ENCODE assay signal across 8 mouse cellular contexts in genomic region chr5:143621893-143622622, GRCm38 (mm10). TPM values are rescaled to one million over a fixed set of nuclear protein-coding genes. Genes with fewer than 3 reads are reported as not detected.
DNase-seq lines count a peak whose midpoint lies in the region; ATAC-seq and TF ChIP-seq lines count a peak whose summit lies in the region.

Gene Cyth3, plus strand, starts transcription at chr5:143622447.

- peak within 1 kb of the TSS; percentile 81 for H3K27ac ChIP-seq in forebrain, postnatal 0 days (ENCODE audit: low read depth, low read length)
- peak within 1 kb of the TSS; percentile 88 for H3K27ac ChIP-seq in lung, embryonic 16.5 days (ENCODE audit: low read length)

- H3K9ac ChIP-seq in forebrain, postnatal 0 days: peak within 1 kb of the TSS; percentile 88
- H3K9ac ChIP-seq in lung, embryonic 16.5 days (ENCODE audit: low read length): peak within 1 kb of the TSS; percentile 95

- H3K27me3 ChIP-seq in G1E (ENCODE audit: insufficient read depth, low read length): no peaks in the 10 kb centered on the region
- no peaks in the 10 kb centered on the region for H3K27me3 ChIP-seq in forebrain, postnatal 0 days (ENCODE audit: insufficient read depth, low read length)
- H3K27me3 ChIP-seq in lung, embryonic 16.5 days (ENCODE audit: control insufficient read depth, insufficient read depth, low read depth, low read length): no peaks in the 10 kb centered on the region

- no peaks in the 10 kb centered on the region for H3K9me3 ChIP-seq in G1E (replicated peaks)
- no peaks in the 10 kb centered on the region for H3K9me3 ChIP-seq in forebrain, postnatal 0 days (ENCODE audit: low read length)
- no peaks in the 10 kb centered on the region for H3K9me3 ChIP-seq in lung, embryonic 16.5 days (ENCODE audit: control insufficient read depth, low read length)

- peak within 1 kb of the TSS; percentile 72 for H3K4me2 ChIP-seq in forebrain, postnatal 0 days (ENCODE audit: low read depth)
- peak within 1 kb of the TSS; percentile 88 for H3K4me2 ChIP-seq in lung, embryonic 16.5 days (ENCODE audit: low read depth, low read length)

- peak; percentile 76 for DNase-seq in G1E (ENCODE audit: low spot score)
- peak; percentile 92 to 97 for DNase-seq in cerebellum, adult 18-20 months
- peak; percentile 95 for DNase-seq in forebrain, postnatal 0 days
- DNase-seq in heart, postnatal 4 days: peak; percentile 98
- DNase-seq in layer of hippocampus, adult 9-10 months (ENCODE audit: low spot score): peak; percentile 83
- peak; percentile 86 for DNase-seq in ovary, postnatal 10 days (ENCODE audit: low spot score)
- peak; percentile 91 to 96 for DNase-seq in thymus, postnatal 10 days (ENCODE audit: low spot score in 2 of 2)

- H3K4me1 ChIP-seq in G1E (ENCODE audit: insufficient read depth, low read depth, low read length): peaks cover 66% of the 10 kb centered on the region
- H3K4me1 ChIP-seq in forebrain, postnatal 0 days (ENCODE audit: insufficient read depth): peaks cover 20% of the 10 kb centered on the region; the same call in 1 of the 2 replicates
- H3K4me1 ChIP-seq in lung, embryonic 16.5 days (replicated peaks; ENCODE audit: control insufficient read depth, insufficient read depth, low read length): peaks cover 37% of the 10 kb centered on the region

- WGBS in forebrain, postnatal 0 days: 9% methylated on average over 42 of the region's 46 CpGs
- 7% methylated on average over 46 of the region's 46 CpGs for WGBS in lung, embryonic 16.5 days

- peak; percentile 54 for ATAC-seq in G1E (ENCODE audit: extremely low read depth, insufficient number of reproducible peaks, low FRiP score, poor library complexity, severe bottlenecking)
- peak; percentile 96 for ATAC-seq in forebrain, postnatal 0 days
- ATAC-seq in lung, embryonic 16.5 days (ENCODE audit: low read depth): peak; percentile 97

- H3K4me3 ChIP-seq in G1E (ENCODE audit: low read depth, low read length): peak within 1 kb of the TSS; percentile 97
- peak within 1 kb of the TSS; percentile 88 for H3K4me3 ChIP-seq in forebrain, postnatal 0 days (ENCODE audit: low read depth, low read length)
- peak within 1 kb of the TSS; percentile 94 for H3K4me3 ChIP-seq in lung, embryonic 16.5 days (ENCODE audit: low read length)

- no peak for TF ChIP-seq CTCF in G1E (IDR thresholded peaks at IDR 0.05; ENCODE audit: low read depth, low read length)
- TF ChIP-seq CTCF in forebrain, postnatal 0 days (IDR thresholded peaks at IDR 0.05; ENCODE audit: low read depth): no peak

- H3K36me3 ChIP-seq in G1E (replicated peaks): peaks cover 5% of the 10 kb centered on the region
- H3K36me3 ChIP-seq in forebrain, postnatal 0 days (ENCODE audit: insufficient read depth): no peaks in the 10 kb centered on the region
- no peaks in the 10 kb centered on the region for H3K36me3 ChIP-seq in lung, embryonic 16.5 days (ENCODE audit: control insufficient read depth, insufficient read depth, low read length)

RNA-seq across cellular contexts. Expression of gene Cyth3, which starts in this region (rescaled TPM):
- 242 and 246 TPM in 2 replicates for total RNA-seq in G1E (2014; fragmentation: Nextera tagmentation)
- total RNA-seq in G1E (2017): 174 and 191 TPM in 2 replicates
- 70.4 and 76.3 TPM in 2 replicates for polyA plus RNA-seq in G1E (2012)
- total RNA-seq in forebrain, postnatal 0 days (2014; rRNA removed): 63.4 and 72.4 TPM in 2 replicates
- 42.5 and 44.3 TPM in 2 replicates for polyA plus RNA-seq in forebrain, postnatal 0 days (2015; fragmentation: Nextera tagmentation; extraction: Ambion mirVana)
- total RNA-seq in heart, postnatal 4 days (2021): 100 to 1,000 TPM in 1 of 2 experiments, 10 to 100 TPM in 1; 95.3 to 102 TPM
- polyA plus RNA-seq in lung, embryonic 16.5 days (2015; fragmentation: Nextera tagmentation; extraction: Ambion mirVana): 61.5 and 65.7 TPM in 2 replicates

Comparison
In these comparisons a context has a peak if more than half of its experiments do, and no peak if none do; other contexts are left out.
1. Peak in every context shown above with its lines: DNase-seq, ATAC-seq, H3K4me3 ChIP-seq and H3K27ac ChIP-seq.